Mouse (Mus musculus) 3T3-L1 (cell line): ENCODE results near the gene Actl7a.
A peak's percentile ranks its signal among the peaks of the same experiment; 100 is the strongest.

Source experiments
- DNase-seq: peaks from one replicate; pipeline ENCODE4 v3.0.0-alpha.2; 2015; ENCODE audit warnings: low read depth, low spot score

Actl7a gene

GRCm38 (mm10) chr4:56743363-56744195 is at the start of gene Actl7a:
Gene Actl7a, plus strand, starts transcription at chr4:56743413.
- no peak for DNase-seq

- DNase-seq, result no peak
These were observed 46.8 kb upstream of the Actl7a start for GRCm38 (mm10) chr4:56696401-56696800.

DNA sequence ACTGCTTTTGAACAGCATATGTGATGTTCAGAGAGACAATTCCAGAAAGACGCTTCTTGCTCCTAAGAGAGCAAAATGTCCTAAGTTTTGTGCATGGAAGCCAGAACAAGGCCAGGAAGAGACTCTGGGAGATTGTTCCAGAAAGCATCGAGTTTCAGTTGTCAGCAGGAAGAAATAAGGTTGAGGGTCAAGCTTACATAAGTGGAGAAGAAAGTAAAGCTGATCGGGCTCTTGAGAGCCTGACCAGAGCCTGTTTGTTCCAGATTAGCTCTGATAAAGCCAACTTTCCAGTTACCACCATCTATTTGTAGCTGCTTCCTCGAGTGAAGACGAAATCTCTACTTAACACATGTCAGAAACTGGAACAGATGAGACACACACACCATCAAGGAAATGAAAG is 44.5 kb upstream of the Actl7a start:
- DNase-seq, result peak; percentile 7

GRCm38 (mm10) chr4:56702234-56702633 is 41.0 kb upstream of the Actl7a start:
- no peak for DNase-seq

DNA sequence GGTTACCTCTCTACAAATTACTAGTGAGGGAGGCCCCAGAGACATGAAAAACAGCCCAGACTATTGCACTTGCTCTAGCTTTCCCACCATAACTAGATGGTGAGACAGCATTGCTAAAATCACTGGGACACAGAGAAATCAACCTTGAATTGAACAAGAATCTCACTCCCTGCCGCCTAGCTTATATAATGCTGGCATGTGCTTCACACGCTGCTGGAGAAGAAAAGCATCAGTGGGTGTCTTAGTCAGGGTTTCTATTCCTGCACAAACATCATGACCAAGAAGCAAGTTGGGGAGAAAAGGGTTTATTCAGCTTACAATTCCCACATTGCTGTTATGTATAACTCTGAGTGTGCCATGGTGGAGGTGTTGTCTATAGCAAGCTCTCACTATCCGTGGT is 30.1 kb upstream of the Actl7a start:
- DNase-seq, result no peak

GRCm38 (mm10) chr4:56716801-56717200 is 26.4 kb upstream of the Actl7a start:
- DNase-seq, result no peak

DNA sequence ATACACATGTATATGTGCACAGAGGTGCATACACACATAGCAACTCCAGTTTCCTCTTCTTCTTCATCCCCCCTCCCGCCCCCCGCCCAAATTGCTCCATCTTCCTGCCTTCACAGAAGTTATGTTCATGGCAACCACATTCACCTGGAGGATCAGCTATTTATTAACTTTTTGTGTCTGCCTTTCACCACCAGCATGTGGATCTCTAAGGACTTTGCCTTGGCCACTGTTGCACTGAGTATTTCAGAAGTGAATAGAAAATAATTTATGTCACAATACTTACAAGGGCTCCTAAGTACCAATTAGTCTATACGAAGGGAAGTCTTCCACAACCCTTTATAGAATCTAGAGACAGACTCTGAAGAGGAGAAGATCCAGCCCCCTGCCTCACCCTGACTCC is 25.3 kb upstream of the Actl7a start:
- no peak for DNase-seq

DNA sequence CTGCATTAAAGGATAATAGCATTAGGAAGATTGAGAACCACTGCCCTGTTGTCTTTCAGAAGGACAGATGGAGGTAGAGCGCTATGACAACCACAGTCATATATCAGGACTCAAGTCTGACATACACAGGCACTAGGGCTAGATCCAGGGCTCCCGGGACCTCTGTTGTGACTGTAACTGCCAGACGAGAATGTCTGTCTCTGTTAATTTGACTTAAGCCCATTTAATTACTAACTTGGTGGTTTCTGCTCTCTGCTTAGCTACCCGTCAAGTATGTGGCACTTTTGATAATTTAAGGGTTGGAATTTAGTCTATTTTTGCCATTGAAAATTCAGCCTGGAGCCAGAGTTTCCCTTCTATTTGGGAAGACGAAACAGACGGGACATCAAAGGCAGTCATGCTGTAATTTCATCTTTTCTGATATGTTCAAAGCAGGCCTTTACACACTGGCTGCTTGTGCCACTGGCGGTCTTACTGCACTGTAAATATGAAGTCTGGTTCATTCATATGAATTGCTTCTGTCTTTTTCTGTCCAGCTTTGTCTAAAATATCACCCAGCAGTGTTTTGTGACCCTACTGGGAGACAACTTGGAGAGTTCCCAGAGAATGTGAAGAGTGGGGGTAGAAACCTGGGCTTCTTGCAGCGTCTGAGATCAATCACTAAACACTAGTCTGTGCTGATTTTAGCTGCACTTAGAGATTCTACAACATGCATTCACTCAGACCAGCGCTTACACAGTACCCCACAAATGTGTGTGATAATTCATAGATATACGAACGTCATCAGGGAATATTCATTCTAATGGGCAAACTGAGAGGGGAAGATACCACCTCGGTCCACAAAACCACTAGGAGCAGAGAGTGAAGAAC is 24.4 kb upstream of the Actl7a start:
- no peak for DNase-seq

- DNase-seq, result no peak
These were observed 23.8 kb upstream of the Actl7a start for GRCm38 (mm10) chr4:56719456-56719855.

- DNase-seq, result no peak
These were observed 22.8 kb upstream of the Actl7a start for GRCm38 (mm10) chr4:56720403-56720802.

DNA sequence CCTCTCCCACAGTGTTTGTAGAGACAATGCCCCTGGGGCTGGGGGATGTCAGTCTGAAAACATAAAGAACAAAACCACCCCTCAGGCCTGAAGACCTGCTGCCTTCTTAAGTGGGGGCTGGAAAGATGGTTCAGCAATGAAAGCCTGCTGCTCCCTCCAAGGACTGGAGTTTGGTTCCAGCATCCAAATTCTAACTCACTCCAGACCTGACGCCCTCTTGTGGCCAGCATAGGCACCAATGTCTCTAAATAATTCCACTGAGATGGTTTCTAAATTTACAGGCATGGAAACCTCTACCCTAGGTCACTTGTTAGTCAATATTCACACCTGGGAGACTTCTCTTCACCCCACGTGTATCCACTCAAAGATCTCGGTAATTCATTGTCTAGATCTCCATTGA is 21.7 kb upstream of the Actl7a start:
- DNase-seq, result peak; percentile 51

- DNase-seq, result no peak
These were observed 20.9 kb upstream of the Actl7a start for GRCm38 (mm10) chr4:56722346-56722745.

GRCm38 (mm10) chr4:56723237-56723636 is 20.0 kb upstream of the Actl7a start:
- DNase-seq, result no peak

GRCm38 (mm10) chr4:56725839-56726238 is 17.4 kb upstream of the Actl7a start:
- peak; percentile 53 for DNase-seq

DNA sequence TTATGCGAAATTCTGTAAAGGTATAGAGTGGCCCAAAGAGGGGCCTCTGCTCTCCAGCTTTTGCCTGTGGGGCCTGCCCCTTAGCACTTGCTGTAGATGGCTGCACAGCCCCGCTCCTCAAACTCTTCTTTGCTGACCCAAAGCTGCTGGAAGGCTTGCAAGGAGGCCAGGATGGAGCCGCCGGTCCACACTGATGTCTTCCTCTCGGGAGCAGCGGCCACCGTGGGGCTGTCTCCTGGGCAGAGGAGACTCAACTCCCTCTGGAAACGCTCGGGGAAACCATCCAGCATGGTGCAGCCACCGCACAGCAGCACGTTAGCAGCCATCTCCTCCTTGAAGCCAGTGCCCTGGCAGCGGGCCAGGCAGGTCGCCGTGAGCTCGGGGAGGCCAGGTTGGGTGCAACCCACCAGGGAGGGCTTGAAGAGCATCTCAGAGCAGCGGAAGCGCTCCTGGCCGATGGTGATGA is 3.2 kb upstream of the Actl7a start, which contains the start of gene Gm26657:
Gene Gm26657 (plus strand): TSS at position 51 of the 466 bp plus-strand sequence.
- DNase-seq, result no peak

- no peak for DNase-seq
These were observed 2.6 kb upstream of the Actl7a start for GRCm38 (mm10) chr4:56740611-56741010.

DNA sequence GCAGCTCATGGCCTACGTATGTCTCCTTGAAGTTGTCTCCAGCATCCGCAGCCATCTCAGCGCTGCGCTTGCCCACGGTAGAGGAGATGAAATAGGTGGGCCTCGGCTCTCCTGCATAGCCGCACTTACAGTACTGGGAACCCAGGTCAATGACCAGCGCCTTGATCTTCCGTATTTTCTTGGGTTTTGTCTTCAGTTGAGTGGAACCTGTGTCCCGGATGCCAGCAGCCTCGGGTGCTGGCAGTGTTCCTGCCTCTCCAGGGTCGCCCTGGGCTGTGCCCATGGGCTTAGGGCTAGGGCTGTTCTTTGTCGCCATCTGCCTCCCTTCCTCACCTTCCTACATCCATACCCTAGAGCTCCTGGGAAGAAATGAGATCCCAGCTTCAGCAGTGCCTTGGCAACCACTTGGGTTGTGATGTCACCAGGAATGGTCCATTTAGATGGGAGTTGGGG is 2.1 kb upstream of the Actl7a start, which contains the start of gene Actl7b:
Gene Actl7b (minus strand): TSS at position 403 of the 453 bp plus-strand sequence.
- DNase-seq, result no peak

DNA sequence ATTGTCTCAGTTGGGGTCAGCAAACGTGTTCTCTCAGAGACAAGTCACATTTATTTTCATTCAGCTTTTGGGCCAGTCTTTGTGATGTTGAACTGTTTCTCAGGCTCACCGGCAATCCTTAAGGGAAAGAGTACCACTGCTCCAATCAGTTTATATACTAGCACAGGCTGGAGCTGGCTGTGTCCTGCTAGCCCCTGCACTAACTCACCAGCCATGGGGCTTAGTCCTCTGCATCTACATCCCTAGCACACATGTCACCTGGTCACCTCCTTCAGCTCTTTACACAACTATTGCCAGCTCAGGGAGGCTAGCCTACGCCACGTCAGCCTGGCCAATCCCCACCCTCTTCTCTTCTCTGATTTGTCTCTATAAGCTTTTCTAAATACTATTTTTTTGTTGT is 515 bp upstream of the Actl7a start:
- no peak for DNase-seq

- DNase-seq, result no peak
These were observed 3.1 kb downstream of the Actl7a start for GRCm38 (mm10) chr4:56746345-56746744.

GRCm38 (mm10) chr4:56747456-56747855 is 4.2 kb downstream of the Actl7a start:
- no peak for DNase-seq

DNA sequence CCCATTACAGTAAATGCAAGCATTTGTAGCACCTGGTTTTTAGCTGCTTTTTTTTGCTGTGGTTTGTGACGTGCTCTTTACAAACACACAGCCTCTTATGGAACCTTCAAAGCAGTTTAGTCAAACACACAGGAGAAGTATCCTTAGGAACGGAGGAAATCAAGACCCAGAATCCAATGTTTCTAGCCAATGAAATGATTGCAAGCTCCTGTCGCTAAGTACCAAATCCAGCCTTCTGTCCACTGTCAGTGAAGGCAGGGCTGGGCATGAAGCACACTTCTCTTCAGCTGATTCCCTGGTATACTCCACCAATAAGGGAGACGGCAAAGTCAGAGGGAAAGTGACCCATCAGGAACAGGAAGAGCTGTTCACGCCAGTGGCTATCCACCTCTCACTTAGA is 12.8 kb downstream of the Actl7a start:
- no peak for DNase-seq

- DNase-seq, result no peak
These were observed 13.9 kb downstream of the Actl7a start for GRCm38 (mm10) chr4:56756966-56757600.
